Mouse (Mus musculus) liver, embryonic 13.5 days (tissue): ENCODE measurements around the gene Actn4. TPM values are rescaled to one million over a fixed set of nuclear protein-coding genes. Genes with fewer than 3 reads are reported as not detected.

Experiments used
- ATAC-seq: fragments of 200-750 bp; cut with Nextera tagmentation; 2 replicates; pipeline ENCODE4 v1.8.0; 2017; ENCODE audit warnings: low read depth, mild to moderate bottlenecking, moderate number of reproducible peaks, moderate library complexity
- DNase-seq: peaks from one replicate; pipeline ENCODE4 v3.0.0; 2022
- H3K27ac ChIP-seq: fragments of 300-500 bp; sonication (generic); 2 replicates; pipeline ENCODE4 v1.5.1; 2015; ENCODE audit warnings: moderate library complexity, mild to moderate bottlenecking, inconsistent platforms
- H3K27me3 ChIP-seq: fragments of 300-500 bp; sonication (generic); 2 replicates; pipeline ENCODE4 v1.6.1; 2015; ENCODE audit warnings: mild to moderate bottlenecking, inconsistent platforms
- H3K36me3 ChIP-seq: fragments of 300-500 bp; sonication (generic); 2 replicates; pipeline ENCODE4 v1.6.1; 2015; ENCODE audit warnings: mild to moderate bottlenecking, inconsistent platforms
- H3K4me1 ChIP-seq: fragments of 300-500 bp; sonication (generic); replicated peaks from 2 replicates; pipeline ENCODE4 v1.6.1; 2015; ENCODE audit warnings: inconsistent platforms
- H3K4me2 ChIP-seq: fragments of 300-500 bp; sonication (generic); 2 replicates; pipeline ENCODE4 v1.6.1; 2015; ENCODE audit warnings: inconsistent platforms, mild to moderate bottlenecking, moderate library complexity
- H3K4me3 ChIP-seq: fragments of 300-500 bp; sonication (generic); replicated peaks from 2 replicates; pipeline ENCODE4 v1.5.1; 2015; ENCODE audit warnings: mild to moderate bottlenecking, inconsistent platforms
- H3K9ac ChIP-seq: fragments of 300-500 bp; sonication (generic); 2 replicates; pipeline ENCODE4 v1.6.1; 2015; ENCODE audit warnings: mild to moderate bottlenecking, inconsistent platforms
- H3K9me3 ChIP-seq: fragments of 300-500 bp; sonication (generic); replicated peaks from 2 replicates; pipeline ENCODE4 v1.6.1; 2016; ENCODE audit warnings: inconsistent platforms
- WGBS: fragments of 180-500 bp; shearing (Covaris S2); methylation state at CpG from one replicate; pipeline ENCODE4 v1.1.7; 2015; ENCODE audit not compliant: insufficient replicate concordance; 5-methylcytosine and 5-hydroxymethylcytosine counted together
- polyA plus RNA-seq: library from polyadenylated mRNA; unstranded; fragments of >200 nt; fragmentation: Nextera tagmentation; extraction: Ambion mirVana; gene quantifications from 2 replicates; pipeline ENCODE4 v1.2.1, GENCODE M21; 2015

Actn4 gene
- polyA plus RNA-seq, 1 experiment from 2014 or later = 116 TPM

DNA sequence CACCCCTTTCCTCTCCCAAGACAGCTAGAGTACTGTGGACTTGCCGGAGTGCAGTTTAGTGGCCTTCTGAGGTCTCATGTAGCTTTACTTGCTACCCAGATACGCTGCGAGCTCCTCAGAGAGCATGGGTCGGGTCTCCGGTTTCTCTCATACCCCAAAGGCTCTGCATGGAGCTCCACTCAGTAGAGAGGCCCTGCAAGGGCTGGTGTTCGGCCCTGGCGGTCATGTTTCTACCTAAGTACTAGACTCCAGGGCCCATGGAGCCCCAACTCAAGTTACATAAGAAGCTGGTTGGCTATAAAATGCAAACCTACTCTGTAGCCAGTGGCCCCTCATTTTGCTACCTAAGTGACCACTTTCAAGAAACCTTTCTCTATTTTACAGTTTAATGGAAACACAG lies 13.4 kb downstream of the Actn4 start:
- Histone ChIP-seq H3K9me3 (no peaks in the 10 kb centered on the region), H3K4me3 (no peak overlapping the region), H3K9ac (peak overlapping the region; percentile 20; the same call in 1 of the 2 replicates), H3K4me1 (peaks cover 98% of the 10 kb centered on the region), H3K4me2 (no peak overlapping the region), H3K27me3 (no peaks in the 10 kb centered on the region), H3K36me3 (peaks cover 51% of the 10 kb centered on the region), H3K27ac (0 out of 2 replicates have a peak overlapping the region, but pooled peaks have one; percentile 16)
- ATAC-seq (no peak), DNase-seq (no peak)
- WGBS = 87% methylated on average over 7 of the region's 7 CpGs

DNA sequence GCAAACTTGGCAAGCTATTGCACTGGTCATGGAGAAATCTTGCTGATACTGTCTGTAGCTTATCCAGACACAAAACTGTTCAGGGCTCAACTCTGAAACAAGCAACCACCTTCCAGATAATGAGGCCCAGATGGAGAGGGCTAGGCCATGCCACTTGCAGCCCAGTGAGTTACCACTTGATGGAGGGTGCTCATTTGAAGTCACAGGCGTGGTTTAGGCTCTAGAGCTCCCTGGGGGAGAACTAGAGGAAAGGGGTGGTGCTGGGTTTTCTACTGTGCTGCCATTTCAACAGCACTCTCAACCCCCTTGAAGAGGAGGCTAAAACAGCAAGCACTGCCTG lies 15.9 kb downstream of the Actn4 start:
- Histone ChIP-seq H3K4me3 (no peak overlapping the region), H3K27ac (peak overlapping the region; percentile 81), H3K9ac (peak overlapping the region; percentile 46), H3K4me2 (peak overlapping the region; percentile 26), H3K36me3 (peaks cover 61% of the 10 kb centered on the region), H3K4me1 (peaks cover 98% of the 10 kb centered on the region), H3K27me3 (no peaks in the 10 kb centered on the region), H3K9me3 (no peaks in the 10 kb centered on the region)
- 11% methylated on average over 1 of the region's 1 CpGs for WGBS
- peak; percentile 65 for ATAC-seq
- DNase-seq = no peak

DNA sequence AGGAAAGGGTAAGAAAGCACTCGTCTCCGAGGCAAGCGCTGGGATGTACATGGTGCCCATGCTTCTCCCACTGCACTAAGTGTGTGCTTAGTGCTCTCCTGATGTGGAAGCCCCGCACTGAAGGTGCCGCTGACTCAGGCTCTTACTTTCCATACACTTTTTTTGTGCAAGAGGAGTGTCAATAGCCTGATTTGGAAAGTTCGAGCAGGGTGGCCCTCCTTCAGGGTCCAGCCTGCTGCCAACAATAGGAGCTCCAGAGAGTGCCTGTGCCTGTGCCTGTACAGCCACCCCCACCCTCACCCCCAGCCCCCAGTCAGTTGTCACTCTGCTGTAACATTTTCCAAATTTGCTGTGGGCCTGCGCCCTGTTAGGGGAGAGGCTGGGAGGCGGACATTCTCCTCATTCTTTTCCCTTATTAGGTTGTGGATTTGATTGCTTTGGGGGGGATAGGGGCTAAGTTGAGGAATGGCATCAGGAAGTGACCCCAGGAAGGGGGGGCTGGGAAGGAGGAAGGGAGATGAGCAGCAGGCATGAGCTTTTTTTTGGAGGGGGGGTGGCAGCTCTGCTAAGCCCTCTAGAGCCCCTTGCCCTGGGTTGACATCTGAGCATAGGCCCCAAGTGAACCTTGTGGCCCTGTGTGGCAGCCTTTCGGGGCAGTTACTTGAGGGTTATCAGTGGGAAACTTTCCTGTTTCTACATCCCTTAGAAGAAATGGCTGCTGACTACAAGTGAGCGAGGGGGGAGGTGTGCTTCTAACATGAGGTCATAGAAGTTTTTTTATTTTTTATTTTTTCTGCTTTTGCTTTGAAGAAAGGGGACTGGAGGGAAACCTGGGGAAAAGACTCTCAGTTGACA lies 16.5 kb downstream of the Actn4 start:
- peak overlapping the region; percentile 11; the same call in 1 of the 2 replicates for H3K9ac ChIP-seq
- H3K27me3 ChIP-seq = no peaks in the 10 kb centered on the region
- H3K4me2 ChIP-seq = 0 out of 2 replicates have a peak overlapping the region, but pooled peaks have one; percentile 26
- ATAC-seq (peak; percentile 39), DNase-seq (no peak)
- H3K27ac ChIP-seq = peak overlapping the region; percentile 81
- no peaks in the 10 kb centered on the region for H3K9me3 ChIP-seq
- H3K4me3 ChIP-seq = no peak overlapping the region
- H3K36me3 ChIP-seq = peaks cover 59% of the 10 kb centered on the region
- H3K4me1 ChIP-seq = peaks cover 98% of the 10 kb centered on the region
- 56% methylated on average over 10 of the region's 10 CpGs for WGBS

DNA sequence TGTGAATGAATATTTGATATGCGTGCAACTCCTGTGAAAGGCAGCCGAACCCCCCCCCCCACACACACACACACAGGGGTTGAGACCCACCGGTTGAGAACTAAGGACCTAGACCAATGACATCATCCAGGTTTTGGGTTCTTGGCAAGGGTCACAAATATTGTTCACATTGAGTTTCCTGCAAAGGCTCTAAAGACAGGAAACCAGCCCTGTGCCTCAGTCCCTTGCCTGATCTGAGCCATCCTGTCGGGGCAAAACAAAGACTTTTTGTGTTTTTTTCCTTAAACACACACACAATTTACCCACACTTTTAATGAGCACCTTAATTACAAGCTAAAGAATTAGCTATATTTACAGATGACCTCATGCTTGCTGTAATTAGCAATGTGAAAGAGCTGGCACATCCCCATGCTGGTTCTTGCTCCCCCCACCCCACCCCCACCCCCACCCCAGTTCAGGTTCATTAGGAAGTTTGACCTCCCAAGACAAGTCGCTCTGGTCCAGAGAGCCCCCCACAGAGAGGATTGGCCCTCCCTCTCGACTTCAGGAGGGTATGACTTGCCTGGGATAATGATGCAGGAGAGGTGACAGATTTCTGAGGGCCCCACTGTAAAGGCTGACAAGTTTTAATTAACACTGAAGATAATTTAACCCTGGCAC lies 17.3 kb downstream of the Actn4 start:
- WGBS = 48% methylated on average over 6 of the region's 6 CpGs
- ATAC-seq = no peak
- H3K4me2 ChIP-seq = no peak overlapping the region

DNA sequence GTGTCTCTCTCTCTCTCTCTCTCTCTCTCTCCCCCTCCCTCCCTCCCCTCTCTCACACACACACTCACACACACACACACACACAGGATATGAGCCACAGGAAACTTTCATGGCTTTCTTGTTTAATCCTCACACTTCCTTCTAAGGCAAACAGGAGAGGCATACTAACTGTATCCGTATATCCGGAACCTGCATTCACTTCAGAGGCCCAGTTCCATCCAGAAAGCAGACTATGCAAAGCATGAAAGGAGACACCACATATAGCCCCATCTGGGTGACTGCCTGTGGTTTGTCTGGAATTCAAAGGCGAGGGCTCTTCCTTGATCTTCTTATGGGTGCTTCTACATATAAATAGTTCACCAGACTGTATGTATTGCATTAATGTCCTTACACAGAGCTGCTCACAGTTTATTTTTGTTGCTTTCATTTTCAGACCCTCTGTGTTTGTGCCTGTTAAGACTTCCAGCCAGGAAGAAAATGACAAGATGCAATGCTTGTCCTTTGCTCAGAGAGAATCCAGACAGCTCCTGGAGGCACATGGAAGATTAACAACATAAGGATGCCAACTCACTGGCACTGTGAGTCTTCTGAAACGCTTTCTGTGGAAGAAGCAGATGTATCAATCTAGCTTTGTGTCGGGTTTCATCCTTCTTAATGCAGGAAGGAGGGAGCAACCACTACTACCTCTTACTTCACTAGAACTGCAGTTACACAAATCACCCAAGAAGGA lies 18.5 kb downstream of the Actn4 start:
- DNase-seq = no peak
- WGBS = 77% methylated on average over 5 of the region's 5 CpGs
- no peaks in the 10 kb centered on the region for H3K9me3 ChIP-seq

More for the DNA sequence above, 17.3 kb downstream of the Actn4 start:
- H3K9me3 ChIP-seq = no peaks in the 10 kb centered on the region
- H3K4me3 ChIP-seq = no peak overlapping the region
- H3K27me3 ChIP-seq = no peaks in the 10 kb centered on the region
- DNase-seq = no peak
- peak overlapping the region; percentile 11; the same call in 1 of the 2 replicates for H3K9ac ChIP-seq
- peaks cover 98% of the 10 kb centered on the region for H3K4me1 ChIP-seq
- peak overlapping the region; percentile 81 for H3K27ac ChIP-seq
- peaks cover 62% of the 10 kb centered on the region for H3K36me3 ChIP-seq

DNA sequence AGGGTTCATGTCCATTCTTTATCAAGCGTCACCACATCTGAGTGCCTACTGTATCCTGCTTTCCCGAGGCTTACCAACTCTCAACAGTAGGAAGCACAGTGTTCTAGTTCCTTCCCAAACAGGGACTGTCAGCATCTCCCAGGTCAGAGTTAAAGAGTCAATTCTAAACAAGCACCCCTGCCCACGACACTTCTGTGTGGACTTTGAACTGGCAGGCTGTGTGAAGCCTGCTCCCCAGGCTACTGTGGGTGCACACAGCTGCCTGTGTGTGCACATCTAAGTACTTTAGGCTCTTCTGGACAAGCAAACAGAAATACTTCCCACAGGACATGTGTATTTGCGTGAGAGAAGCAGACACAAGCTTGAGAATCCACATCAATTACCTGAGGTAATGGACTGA lies 20.6 kb downstream of the Actn4 start:
- H3K36me3 ChIP-seq = peaks cover 36% of the 10 kb centered on the region
- no peaks in the 10 kb centered on the region for H3K27me3 ChIP-seq
- peaks cover 96% of the 10 kb centered on the region for H3K4me1 ChIP-seq
- no peaks in the 10 kb centered on the region for H3K9me3 ChIP-seq
- H3K9ac ChIP-seq = no peak overlapping the region
- H3K4me2 ChIP-seq = peak overlapping the region; percentile 8; the same call in 1 of the 2 replicates
- H3K4me3 ChIP-seq = no peak overlapping the region
- peak overlapping the region; percentile 65 for H3K27ac ChIP-seq
- WGBS = 63% methylated on average over 4 of the region's 4 CpGs
- DNase-seq (no peak), ATAC-seq (no peak)

More for the DNA sequence above, 18.5 kb downstream of the Actn4 start:
- Histone ChIP-seq H3K4me3 (no peak overlapping the region), H3K4me1 (peaks cover 98% of the 10 kb centered on the region), H3K4me2 (no peak overlapping the region), H3K27me3 (no peaks in the 10 kb centered on the region), H3K27ac (peak overlapping the region; percentile 64), H3K9ac (no peak overlapping the region), H3K36me3 (peaks cover 54% of the 10 kb centered on the region)
- ATAC-seq = no peak

DNA sequence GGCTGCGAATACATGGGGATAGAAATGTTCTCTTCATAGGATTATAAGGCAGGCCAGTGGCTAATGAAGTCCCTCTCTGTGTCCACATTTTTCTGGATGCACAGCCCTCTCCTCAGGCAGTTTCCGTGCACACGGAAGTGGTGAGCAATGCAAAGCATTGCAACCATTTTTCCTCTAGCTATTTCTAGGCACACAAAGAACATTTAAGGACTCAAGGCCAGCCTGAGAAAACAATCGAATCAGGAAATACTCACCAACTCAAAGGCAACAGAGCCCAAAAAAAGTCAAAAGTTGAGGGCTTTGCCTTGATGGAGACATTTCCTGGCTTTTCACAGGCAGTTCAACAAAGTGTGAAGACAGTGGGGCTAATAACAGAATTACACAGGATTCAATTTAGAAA lies 21.0 kb downstream of the Actn4 start:
- H3K4me1 ChIP-seq = peaks cover 96% of the 10 kb centered on the region
- DNase-seq = no peak
- peaks cover 39% of the 10 kb centered on the region for H3K36me3 ChIP-seq
- H3K27ac ChIP-seq = peak overlapping the region; percentile 65; the same call in 1 of the 2 replicates
- no peak overlapping the region for H3K4me3 ChIP-seq
- H3K9me3 ChIP-seq = no peaks in the 10 kb centered on the region
- no peaks in the 10 kb centered on the region for H3K27me3 ChIP-seq
- 68% methylated on average over 4 of the region's 4 CpGs for WGBS
- no peak for ATAC-seq
- no peak overlapping the region for H3K4me2 ChIP-seq
- no peak overlapping the region for H3K9ac ChIP-seq

DNA sequence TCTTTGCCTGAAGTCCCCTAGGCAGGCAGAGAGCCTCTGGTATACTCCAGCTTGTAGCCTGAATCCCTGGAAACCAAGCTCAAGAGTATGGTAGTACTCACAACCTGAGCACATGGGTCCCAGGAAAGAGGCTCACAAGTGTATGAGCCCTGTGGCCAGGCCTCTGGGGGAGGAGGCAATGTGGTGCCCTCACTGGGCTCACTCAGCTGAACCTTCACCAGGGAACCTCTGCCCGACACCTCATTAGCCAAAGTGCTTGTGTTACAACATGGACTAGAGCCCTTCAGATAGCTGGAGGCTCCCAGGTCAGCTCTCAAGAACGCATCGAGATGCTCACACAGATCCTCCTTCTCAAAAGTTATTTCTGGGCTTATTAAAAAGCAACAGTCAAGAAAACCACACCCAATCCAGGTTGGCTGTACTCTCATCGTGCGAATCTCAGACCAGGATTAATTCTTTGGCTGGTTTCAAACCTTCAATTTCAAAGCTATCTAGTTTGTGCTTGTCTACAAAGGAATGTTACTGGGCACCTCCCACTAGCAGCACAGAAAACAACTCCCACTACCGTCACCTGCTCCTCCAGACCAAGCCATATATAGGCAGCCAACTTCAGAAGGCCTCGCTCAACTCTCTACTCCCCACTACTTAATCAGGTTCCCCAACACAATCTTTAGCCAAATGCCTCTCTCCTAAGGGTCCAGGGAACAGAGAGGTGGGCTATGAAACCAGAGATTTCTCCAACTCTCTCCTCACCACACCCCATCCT lies 22.5 kb downstream of the Actn4 start:
- Histone ChIP-seq H3K9me3 (no peaks in the 10 kb centered on the region), H3K9ac (no peak overlapping the region), H3K36me3 (peaks cover 41% of the 10 kb centered on the region), H3K4me1 (peaks cover 93% of the 10 kb centered on the region), H3K27me3 (no peaks in the 10 kb centered on the region), H3K27ac (no peak overlapping the region), H3K4me3 (no peak overlapping the region), H3K4me2 (no peak overlapping the region)
- ATAC-seq (no peak), DNase-seq (no peak)
- 83% methylated on average over 7 of the region's 7 CpGs for WGBS

DNA sequence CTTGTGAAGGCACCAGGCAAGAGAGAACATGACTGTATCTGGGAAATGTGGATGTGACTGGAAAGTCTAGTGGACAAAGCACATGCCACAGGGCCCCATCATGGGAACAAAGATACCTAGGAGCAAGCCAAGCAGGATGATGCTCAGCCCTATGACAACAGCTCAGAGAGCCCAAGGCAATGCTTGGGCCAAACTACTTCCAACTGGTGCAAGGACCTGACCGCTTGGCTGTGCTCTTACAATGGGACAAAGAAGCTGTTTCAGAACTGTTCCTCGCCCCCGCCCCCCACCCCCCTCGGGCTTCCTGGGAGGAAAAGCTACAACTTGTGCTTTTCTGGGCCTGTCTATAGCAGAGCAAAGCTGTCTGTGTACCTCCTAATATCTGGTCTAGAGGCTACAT lies 23.5 kb downstream of the Actn4 start:
- DNase-seq = no peak
- H3K4me1 ChIP-seq = peaks cover 94% of the 10 kb centered on the region
- WGBS = 61% methylated on average over 4 of the region's 4 CpGs

DNA sequence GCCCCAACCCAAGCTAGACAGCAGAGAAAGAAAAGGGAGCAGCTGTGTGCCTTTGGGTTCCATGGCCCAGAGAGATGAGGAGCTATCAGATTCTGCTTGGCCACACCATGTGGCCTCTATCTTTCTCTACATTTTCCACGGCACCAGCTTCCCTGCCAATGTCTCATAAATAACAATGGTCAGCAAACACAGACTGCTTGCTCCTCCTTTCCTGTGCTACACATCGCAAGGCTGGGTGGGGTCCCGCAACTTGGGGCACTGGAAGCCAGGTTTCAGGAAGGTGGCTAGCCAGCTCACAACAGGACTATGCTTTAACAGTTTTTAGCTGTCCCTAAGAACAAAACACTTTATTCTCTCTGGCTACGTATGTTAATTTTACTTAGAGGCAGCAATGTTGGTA lies 25.4 kb downstream of the Actn4 start:
- H3K9ac ChIP-seq = peak overlapping the region; percentile 37; the same call in 1 of the 2 replicates
- peaks cover 91% of the 10 kb centered on the region for H3K4me1 ChIP-seq
- DNase-seq (no peak), ATAC-seq (no peak)
- peaks cover 34% of the 10 kb centered on the region for H3K36me3 ChIP-seq
- 55% methylated on average over 4 of the region's 4 CpGs for WGBS
- no peaks in the 10 kb centered on the region for H3K9me3 ChIP-seq
- H3K4me3 ChIP-seq = no peak overlapping the region
- no peaks in the 10 kb centered on the region for H3K27me3 ChIP-seq
- no peak overlapping the region for H3K4me2 ChIP-seq
- peak overlapping the region; percentile 13 for H3K27ac ChIP-seq

More for the DNA sequence above, 23.5 kb downstream of the Actn4 start:
- H3K9me3 ChIP-seq = no peaks in the 10 kb centered on the region
- no peaks in the 10 kb centered on the region for H3K27me3 ChIP-seq
- H3K4me2 ChIP-seq = no peak overlapping the region
- no peak for ATAC-seq
- H3K9ac ChIP-seq = no peak overlapping the region
- H3K27ac ChIP-seq = no peak overlapping the region
- H3K36me3 ChIP-seq = peaks cover 45% of the 10 kb centered on the region
- no peak overlapping the region for H3K4me3 ChIP-seq
